Mouse (Mus musculus): Measurements from ENCODE around the gene Stab1.

Stab1 gene

DNA sequence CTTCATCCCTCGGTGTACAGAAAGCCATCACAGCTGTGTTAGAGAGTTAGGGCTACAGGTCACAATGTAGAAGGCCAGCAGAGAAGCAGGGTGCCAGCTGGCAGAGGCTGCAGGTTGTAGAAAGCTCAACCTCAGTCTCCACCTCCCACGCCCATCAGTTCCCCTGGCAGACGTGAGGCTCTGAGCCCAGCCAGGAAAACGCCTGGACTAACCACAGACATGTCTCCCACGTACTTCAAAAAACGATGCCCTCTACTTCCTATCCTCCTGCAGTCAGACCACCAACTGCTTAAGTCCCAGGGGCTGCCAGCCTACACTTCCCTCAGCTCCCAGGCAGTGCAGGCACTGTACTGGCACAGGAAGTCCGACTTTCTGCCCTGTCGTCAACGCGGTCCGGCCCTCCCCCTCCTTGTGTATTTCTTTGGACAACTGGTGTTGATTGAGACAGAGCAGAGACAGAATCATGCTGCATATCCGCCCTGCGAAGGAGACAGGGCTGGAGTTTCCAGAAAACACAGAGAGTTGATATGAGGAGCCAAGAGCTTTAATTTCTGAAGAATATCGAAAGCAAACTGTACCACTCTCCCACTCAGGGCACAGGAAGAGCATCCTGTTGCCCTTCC lies 26.6 kb upstream of the Stab1 start:
- DNase-seq (ENCODE audit: low spot score): no peak

- DNase-seq (ENCODE audit: low spot score): no peak
These were observed 26.0 kb upstream of the Stab1 start for GRCm38 (mm10) chr14:31194441-31194840.

- no peak for DNase-seq (ENCODE audit: low spot score)
These were observed 25.4 kb upstream of the Stab1 start for GRCm38 (mm10) chr14:31193791-31194190.

DNA sequence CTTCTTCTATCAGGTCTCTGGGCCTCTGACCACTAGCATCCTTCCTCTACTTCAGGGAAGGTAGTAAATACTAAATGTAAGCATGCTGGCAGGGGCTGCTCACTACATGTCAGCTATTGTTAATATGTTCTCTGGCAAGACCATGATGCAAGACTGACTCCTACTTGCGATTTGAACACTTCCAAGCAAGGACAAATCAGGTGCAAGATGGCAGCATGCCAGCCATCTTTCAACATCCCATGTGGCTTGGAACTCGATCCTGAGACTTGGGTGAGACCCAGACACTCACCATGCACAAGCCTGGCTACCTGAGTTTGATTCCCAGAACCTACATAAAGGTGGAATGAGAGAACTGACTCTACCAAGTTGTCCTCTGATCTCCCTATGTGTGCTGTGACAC lies 23.5 kb upstream of the Stab1 start:
- no peak for DNase-seq (ENCODE audit: low spot score)

DNA sequence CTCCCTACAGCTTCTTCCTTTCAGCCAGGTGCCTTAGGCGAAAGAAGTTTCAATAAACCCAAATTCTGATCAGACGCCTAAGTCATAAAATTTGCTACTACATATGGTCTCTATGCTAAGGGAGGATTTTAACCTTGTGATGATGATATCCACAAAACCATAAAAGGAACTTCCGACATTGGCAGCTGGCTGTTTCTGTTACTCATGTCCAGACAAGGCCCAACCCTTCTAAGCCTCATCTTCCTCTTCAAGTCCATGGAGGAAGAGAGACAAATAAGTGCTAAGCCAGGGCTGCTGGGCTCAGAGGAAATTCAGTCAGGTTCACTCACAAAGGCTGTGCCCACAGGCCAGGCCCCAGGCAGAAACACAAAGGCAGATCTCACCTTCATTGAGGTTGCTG lies 20.9 kb upstream of the Stab1 start:
- no peak for DNase-seq (ENCODE audit: low spot score)

GRCm38 (mm10) chr14:31188771-31189181 lies 20.3 kb upstream of the Stab1 start:
- DNase-seq (ENCODE audit: low spot score): no peak

DNA sequence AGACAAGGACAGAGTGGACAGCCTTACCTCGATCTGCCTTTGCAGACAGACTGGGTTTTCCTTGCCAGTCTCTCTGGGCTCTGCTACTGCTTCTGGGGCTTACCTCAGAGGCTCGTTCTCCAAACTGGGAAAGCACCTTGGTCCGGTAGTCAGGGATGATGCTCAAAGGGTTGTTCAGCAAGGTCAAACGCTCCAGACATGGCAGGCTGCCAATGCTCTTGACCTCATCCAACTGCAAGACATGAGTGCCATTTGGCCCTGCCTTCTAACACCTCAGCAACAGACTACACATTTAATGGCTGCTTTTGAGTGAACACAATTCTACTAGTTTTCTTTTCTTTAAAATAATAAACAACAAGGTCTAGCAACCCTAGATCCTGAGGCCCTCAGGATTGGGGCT lies 18.2 kb upstream of the Stab1 start:
- no peak for DNase-seq (ENCODE audit: low spot score)

GRCm38 (mm10) chr14:31184195-31184594 lies 15.8 kb upstream of the Stab1 start:
- no peak for DNase-seq (ENCODE audit: low spot score)

DNA sequence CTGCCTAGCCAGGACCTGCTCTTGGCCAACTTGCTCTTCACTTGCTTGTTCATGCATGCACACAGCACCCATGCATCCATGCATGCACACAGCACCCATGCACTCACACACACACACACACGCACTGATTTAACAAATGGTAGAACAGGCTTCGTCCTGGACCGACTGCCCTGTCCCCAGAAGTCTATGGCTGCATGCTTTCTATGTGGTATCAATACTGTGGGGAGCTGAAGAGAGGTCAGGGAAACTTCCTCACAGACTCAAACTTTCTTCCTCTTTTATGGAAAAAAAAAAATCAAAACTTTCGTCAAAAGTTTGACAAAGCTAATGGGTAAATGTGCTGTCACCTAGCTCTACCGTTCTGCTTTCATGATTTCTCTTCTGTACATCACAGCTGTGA lies 15.1 kb upstream of the Stab1 start:
- DNase-seq (ENCODE audit: low spot score): no peak

GRCm38 (mm10) chr14:31182786-31183290 lies 14.4 kb upstream of the Stab1 start:
- no peak for DNase-seq (ENCODE audit: low spot score)

DNA sequence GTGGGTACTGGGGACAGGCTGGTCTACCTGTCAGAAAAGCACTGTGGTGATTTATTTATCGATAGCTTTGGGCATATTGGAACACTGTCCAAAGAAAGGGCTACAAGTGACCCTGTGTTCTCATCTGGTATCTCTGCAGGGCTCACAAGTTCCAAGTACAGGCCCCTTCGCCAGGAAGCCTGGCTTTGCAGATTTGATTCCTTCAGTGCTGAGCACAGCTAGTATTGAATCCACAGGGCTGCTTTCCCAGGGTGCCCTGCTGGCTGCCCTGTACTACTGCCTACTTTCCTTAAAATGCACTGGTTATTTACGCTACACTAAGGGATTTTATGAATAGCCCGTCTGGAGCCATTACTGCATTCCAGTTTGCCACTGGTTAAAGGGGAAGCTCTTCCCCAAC lies 13.1 kb upstream of the Stab1 start:
- DNase-seq (ENCODE audit: low spot score): no peak

DNA sequence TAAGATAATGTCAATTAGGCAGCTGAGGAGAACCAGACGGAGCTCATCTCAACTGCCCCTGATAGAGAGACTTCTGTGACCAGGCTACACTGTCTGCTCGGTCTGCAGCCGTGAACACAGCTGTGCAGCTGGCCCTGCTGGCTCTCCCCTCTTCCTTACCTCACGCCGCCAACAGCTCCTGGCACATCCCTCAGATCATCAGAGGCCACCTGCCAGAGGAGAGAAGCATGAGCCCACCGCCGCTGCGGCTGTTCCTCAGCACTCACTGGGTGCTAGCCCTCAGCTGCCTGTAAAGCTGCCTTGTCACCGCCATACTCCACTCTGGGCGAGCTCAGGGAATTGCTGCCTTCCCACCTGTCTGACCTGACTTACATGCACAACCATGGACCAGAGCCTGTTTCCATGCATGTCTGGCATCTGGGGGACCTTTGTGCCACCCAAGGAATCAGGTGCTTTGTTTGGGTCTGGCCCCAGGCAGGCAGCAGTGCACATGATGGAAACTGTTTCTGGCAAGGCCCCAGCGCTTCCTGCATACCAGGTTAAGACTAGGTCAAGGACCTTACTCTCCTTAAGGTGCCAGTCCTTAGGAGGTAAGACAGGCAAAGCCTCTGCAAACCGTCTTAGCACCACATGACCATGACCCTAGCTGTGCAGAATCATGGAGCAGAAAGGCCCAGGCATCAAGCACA lies 11.4 kb upstream of the Stab1 start:
- no peak for DNase-seq (ENCODE audit: low spot score)

GRCm38 (mm10) chr14:31177715-31178114 lies 9.3 kb upstream of the Stab1 start:
- no peak for DNase-seq (ENCODE audit: low spot score)

DNA sequence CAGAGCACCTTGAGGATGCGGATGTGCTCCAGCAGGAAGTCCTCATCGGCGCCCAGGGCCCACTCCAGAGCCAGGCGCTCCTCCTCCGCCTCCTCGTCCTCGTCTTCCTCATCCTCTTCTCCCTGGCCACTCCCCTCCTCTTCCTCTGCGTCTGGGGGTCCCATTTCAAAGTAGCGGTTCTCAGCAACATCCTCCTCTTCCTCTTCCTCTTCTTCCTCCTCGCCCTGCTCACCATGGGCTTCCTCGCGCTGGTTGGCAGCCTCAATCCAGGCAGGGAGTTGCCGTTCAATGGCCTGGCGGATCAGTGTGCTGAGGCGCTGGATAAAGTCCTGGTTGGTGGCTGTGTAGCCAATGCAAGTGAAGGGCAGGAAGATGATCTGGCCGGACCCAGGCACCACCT lies 8.8 kb upstream of the Stab1 start:
- DNase-seq (ENCODE audit: low spot score): no peak

DNA sequence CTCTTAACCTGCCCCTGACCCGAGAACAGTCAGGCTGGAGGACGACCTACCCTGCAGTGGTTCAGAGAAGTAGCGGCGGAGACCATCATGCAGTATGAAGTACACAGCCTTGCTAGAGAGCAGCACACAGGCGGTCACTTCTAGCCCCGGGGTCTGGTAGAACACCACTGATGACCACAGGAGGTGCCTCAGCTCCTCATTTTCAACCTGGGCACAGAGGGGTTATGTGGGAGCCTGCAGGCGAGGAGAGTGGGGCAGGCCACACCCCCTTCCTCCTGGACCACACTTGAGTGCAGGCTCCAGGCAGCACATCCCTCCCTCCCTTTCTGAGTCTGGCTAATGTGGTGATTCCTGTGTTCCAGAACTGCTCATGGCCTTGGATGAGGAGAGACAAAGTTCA lies 5.1 kb upstream of the Stab1 start:
- DNase-seq (ENCODE audit: low spot score): no peak

DNA sequence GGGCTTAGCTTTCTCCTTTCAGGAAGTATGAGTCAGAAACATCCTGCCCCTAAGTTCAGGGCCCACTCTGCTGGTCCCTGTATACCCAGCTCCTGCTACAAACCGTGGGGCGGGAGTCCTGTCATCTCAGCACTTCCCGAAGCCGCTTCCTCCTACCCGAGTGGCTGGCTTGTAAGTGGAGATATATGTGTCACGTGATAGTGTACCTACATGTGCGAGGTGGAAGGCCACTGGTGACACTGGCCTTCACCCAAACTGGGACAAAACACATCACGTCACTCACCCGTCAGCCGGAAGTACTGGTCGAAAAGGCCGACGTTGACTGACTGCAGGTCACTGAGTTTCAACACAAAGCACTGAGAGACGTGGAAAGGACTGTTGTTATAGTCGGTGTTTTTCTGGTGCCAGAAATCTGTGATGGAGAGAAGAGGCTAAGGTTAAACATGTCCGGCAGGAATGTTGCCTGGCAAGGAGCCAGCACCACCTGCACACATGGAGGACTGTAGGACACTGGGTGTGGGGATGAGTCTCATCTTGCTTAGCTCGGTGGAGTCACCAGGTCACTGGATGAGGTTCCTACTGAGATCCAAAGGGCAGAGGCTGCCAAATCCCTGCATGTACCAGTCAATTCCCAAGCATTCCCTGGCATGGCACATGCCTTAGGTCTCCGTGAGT lies 4.5 kb upstream of the Stab1 start:
- DNase-seq (ENCODE audit: low spot score): no peak

- no peak for DNase-seq (ENCODE audit: low spot score)
These were observed 3.4 kb upstream of the Stab1 start for GRCm38 (mm10) chr14:31171821-31172220.

GRCm38 (mm10) chr14:31171386-31171785 lies 2.9 kb upstream of the Stab1 start:
- no peak for DNase-seq (ENCODE audit: low spot score)

- DNase-seq (ENCODE audit: low spot score): no peak
These were observed 2.5 kb upstream of the Stab1 start for GRCm38 (mm10) chr14:31170963-31171362.

DNA sequence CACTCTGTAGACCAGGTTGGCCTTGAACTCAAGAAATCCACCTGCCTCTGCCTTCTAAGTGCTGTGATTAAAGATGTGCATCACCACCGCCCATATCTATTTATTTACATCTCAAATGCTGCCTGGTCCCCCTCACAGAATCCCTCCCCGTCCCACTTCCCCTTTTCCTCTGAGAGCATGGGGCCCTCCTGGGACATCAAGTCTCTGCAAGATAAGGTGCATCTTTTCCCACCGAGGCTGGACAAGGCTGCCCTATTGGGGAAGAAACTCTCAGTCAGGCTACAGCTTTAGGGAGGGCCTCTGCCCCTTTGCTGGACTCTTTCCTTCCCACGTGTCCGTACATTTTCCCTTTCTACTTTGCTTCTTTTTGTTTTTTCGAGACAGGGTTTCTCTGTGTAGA lies 1.1 kb upstream of the Stab1 start:
- no peak for DNase-seq (ENCODE audit: low spot score)

- no peak for DNase-seq (ENCODE audit: low spot score)
These were observed 1.6 kb downstream of the Stab1 start for GRCm38 (mm10) chr14:31166827-31167226.

DNA sequence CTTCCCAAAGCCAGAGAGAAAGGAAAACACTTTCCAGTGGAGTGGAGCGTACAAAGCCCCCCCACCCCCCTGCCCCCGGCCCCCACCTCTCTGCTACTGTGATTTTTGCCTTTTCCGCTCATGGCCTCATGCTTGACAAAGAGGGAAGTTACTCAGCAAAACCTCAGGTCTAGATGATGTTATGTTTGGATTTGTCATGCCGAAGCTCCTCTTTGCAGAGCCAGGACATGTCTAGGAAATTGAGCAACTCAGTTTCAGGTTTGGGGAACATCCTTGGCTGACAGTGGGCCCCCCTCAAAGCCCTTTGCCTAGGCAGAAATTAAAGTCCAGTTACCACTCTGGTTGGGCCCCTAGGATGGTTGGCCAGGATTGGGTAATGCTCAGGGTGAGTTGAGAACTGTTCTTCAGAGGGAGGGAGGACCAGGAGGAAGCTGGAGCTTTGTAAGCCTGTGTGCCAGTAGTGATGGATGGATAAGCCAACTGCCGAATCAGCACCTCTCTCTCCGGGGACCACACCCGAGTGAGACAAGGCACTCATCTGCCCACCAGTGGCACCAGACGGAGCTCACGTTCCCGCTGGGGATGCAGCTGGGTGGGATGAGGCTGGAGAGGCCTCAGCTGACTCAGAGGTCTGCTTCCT lies 2.3 kb downstream of the Stab1 start:
- peak; percentile 10 for DNase-seq (ENCODE audit: low spot score)

GRCm38 (mm10) chr14:31165458-31165857 lies 3.0 kb downstream of the Stab1 start:
- DNase-seq (ENCODE audit: low spot score): no peak
